Mouse (Mus musculus) gastrocnemius, postnatal 25 days (tissue): ENCODE data around the gene Tmem141. TPM values are rescaled to one million over a fixed set of nuclear protein-coding genes. Genes with fewer than 3 reads are reported as not detected.

Experiments
- DNase-seq: peaks from one replicate; pipeline ENCODE4 v3.0.0; 2022
- total RNA-seq, 2 experiments: library from RNA; stranded (reverse); gene quantifications; 1 replicate in 1 of 2; 2 replicates in 1 of 2; pipeline ENCODE4 v1.2.3; 2021

Tmem141 gene
- total RNA-seq, 2 experiments from 2014 or later: 15.2 to 16.4 TPM

DNA sequence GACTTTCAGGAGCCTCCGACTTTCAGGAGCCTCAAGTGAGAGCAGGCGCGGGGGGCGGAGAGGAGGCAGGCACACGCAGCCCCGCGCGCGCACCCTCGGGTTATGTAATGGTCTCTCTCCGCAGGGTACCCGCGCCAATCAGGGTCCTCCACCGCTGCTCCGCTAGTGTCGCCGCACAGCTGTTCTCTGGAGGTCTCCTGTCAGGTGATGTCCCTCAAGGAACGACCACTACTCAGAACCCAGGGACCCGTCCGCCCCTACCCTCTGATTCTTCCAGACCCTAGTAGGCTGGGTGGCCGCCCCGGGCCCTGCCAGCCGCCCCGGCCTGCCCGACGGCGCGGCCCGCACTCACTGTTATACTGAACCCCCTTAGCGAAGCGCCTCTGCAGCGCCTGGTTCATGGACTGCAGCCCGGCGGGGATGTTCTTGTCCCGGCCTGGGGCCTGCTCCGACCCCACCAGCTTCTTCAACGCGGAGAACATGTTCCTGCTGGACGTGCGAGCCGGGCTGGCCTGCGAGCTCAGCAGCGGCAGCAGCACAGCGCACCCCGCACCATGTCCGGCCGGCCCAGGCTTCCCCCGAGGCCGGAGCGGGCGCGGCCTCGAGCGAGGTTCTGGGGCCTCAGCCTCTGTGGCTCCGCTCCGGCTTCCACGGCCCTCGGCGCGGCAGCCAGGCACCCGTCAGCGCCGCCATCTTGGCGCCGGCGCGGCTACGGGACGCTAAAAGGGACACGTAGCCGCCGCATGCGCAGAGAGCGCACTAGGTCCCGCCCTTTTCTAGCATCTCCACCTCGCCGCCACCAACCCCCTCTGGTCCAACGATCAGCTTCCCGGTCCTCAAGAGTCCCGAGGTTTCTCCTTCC lies 13.8 kb downstream of the Tmem141 start, which contains the start of gene Rabl6:
Rabl6 (minus strand) TSS at position 761 of the 862 bp plus-strand sequence.
- peak; percentile 89 for DNase-seq

DNA sequence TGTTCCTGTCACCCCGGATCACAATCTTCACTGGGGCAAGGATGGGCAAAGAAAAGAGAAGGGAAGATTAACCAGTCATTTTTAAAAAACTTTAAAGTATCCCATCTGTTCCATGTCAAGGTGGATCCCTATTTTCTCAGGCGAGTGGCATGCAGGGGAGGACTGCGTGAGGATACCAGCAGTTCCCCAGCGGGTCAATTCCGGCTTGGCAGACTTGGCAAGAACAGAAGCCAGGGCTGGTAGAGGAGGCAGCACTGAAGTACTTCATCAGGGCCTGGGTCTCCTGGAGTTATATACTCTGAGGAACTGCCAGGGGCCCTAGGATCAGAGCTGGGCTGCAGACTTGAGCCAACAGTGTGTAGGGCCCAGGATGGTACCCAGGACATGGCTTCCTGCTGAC lies 19.3 kb downstream of the Tmem141 start:
- DNase-seq: no peak

DNA sequence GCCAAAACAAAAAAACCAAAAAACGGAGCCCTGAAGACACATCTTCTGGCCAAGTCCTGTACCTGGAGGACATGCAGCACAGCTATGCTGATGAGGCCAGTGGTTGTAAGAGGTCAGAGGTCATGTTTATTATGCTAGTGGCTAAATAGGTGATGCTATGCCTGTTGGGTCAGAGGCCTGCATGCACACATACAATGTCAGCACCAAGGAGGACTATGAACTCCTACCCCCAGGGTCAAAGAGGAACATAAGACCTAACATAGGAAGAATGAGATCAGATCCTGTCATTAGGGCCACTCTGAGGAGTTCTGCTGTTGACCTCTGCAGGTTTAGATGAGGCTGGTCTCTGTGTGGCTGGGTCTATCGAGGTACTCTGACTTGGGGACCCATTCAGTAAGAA lies 21.8 kb downstream of the Tmem141 start:
- DNase-seq: no peak

GRCm38 (mm10) chr2:25598749-25599148 lies 23.1 kb downstream of the Tmem141 start:
- DNase-seq: no peak

GRCm38 (mm10) chr2:25596765-25597510 lies 24.9 kb downstream of the Tmem141 start:
- no peak for DNase-seq

- DNase-seq: no peak
Observed at GRCm38 (mm10) chr2:25591863-25592262, 29.9 kb downstream of the Tmem141 start.

GRCm38 (mm10) chr2:25588227-25588907 lies 33.4 kb downstream of the Tmem141 start:
- DNase-seq: no peak

DNA sequence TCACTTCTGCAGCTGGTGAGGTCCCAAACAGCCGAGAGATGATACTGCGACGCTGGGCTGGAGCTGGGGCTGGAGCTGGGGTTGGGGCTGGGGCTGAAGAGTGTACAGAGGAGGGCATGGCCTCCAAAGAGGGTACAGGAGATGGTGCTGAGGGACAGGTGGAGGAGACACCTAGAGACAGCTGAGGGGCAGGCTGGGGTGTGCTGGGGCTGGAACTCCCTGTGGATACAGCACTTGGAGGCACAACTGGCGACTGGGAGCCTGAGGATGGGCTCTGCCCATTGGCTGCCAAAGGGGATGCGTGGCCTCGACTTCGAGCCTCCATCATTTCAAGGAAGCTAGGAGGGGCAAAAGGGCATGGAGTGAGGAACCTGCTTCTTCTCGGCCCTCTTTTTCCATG lies 34.5 kb downstream of the Tmem141 start:
- DNase-seq: no peak

DNA sequence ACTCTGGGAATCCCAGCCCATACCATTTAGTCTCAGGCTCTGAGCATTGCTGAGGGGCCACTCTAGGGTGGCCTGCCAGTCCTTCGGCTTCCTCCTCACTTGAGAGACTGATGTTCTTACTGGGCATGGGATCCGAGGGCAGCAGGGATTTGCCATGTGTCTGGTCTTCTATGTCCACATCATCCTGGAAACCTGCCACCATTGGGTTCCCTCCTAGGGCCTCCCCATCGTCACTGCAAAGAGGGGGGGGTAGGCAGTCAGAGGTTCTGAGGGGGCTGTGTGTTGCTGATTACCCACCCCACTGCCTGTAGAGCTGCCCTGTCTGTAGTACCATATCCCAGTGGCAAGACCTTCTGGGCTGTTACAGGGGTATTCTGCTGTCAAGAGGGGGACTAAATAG lies 36.2 kb downstream of the Tmem141 start:
- DNase-seq: no peak

GRCm38 (mm10) chr2:25584856-25585255 lies 36.9 kb downstream of the Tmem141 start:
- DNase-seq: no peak

GRCm38 (mm10) chr2:25584152-25584551 lies 37.7 kb downstream of the Tmem141 start:
- DNase-seq: no peak

DNA sequence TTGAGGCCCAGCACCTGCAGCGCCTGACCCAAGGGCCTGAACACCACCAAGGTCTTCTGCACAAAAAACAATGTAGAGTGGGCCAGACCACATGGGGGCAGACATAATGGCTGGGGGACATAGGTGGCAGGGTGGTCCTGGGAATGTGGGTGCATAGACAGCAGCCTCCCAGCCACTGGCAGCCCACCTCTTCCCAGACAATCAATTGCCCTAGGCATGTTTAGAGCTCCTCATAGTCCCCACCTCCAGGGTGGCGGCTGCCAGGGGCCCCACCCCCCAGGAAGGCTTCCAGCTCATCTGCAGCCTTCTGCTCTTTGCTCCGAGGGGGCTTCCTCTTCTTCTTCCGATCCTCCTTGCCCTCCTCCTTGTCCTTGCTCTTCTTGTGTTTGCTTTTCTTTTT lies 38.2 kb downstream of the Tmem141 start:
- no peak for DNase-seq

- no peak for DNase-seq
Observed at GRCm38 (mm10) chr2:25583120-25583481, 38.7 kb downstream of the Tmem141 start.

- DNase-seq: no peak
Observed at GRCm38 (mm10) chr2:25582466-25583119, 39.2 kb downstream of the Tmem141 start.

DNA sequence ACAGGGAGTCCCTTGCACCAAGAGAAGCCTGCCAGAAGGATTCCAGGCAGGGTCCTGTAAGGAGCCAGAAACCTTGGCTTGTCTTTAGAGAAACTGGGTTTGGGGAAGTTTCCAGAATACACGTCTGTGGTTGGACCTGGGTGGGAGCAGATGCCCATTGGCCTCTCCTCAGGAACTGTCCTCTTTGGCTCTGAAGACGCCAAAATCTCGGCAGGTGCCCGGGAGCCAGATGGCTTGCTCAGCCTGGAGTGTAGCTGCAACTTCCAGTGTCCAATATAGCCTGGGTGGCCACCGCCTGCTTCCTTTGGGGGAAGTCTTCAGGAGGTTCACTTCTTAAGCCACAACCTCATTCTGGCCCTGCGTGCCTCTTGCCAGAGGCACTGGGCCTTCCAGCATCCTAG lies 39.9 kb downstream of the Tmem141 start:
- DNase-seq: no peak

- DNase-seq: no peak
Observed at GRCm38 (mm10) chr2:25581294-25581864, 40.4 kb downstream of the Tmem141 start, which contains the start of gene Ajm1. Ajm1 (minus strand) TSS chr2:25581757.

DNA sequence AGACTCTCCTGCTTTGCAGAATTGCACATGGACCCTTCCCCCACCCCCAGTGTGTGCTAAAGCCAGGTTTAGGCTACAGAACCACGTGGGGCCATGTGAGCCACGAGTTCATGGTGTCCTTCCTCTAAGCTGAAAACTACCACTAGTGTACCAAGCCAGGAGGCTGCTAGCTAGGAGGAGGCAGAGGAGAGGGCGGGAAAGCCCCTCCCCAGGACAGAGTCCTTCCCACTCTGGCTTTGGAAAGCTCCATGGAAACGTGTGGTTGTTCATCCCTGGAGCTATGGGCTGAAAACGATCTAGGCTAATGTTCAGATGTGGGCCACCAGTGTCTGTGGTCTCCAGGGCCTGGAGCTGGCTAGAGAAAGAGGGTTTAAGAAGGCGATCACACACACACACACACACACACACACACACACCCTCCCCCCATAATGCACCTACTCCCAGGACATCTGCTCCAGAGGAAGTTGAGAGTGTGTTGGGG lies 41.1 kb downstream of the Tmem141 start:
- no peak for DNase-seq

DNA sequence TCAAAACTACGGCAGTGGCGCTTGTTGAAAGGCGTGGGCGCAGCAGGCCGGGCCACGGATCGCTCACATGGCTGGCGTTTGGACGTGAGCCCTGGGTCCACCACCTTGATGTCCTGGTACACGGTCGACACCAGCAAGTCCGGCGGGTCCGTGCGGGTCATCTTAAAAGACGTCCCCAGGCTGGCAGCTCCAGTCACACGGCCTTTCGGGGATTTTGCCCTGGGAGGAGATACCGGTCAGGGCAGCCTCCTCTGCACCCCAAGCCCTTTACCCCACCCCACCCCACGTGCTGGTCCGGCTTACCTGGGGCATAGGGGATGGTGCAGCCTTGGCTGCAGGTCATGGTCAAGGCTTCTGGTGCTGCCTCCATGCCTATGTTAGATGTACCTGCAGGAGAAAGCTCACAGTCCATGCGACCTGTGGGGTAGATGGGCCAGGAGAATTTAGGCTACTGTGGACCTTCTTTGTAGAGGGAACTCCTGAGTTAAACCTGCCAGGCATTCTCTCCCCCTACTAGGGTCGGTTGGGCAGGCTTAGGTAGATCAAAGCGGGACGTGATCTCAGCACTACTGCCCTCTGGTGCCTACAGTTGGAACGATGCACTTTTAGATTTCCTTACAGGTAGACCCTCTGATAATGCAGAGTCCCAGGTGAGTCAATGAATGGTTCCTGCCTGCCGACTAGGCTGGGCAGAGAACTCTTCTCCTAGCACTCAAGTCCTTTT lies 41.9 kb downstream of the Tmem141 start:
- no peak for DNase-seq

- no peak for DNase-seq
Observed at GRCm38 (mm10) chr2:25578796-25579736, 42.7 kb downstream of the Tmem141 start.
